ENCODE assay signal across 12 mouse cellular contexts in the genomic region with DNA sequence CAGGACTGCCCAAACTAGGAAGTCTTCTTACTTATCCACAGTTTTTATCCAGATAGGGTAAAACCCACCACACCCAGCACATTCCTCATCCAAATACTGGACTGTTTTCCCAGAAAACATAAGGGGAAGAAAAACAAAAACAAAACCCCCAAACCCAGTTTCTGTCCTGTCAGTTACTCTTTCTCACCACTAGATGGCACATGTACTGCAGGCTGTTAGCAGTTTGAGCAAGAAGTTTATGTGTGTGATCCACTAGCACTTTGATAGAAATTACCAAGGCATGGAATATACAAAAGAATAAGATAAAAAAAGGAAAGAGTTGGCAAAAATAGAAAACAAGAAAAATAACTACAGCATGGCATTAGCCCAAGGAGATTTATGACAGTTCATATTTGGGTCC.
DNase-seq lines count a peak whose midpoint lies in the region; ATAC-seq and TF ChIP-seq lines count a peak whose summit lies in the region.
"Had no signal": no experiment of that assay in that cellular context is flagged by ENCODE, and none has a peak within 500 bp of the region (broad histone marks: within the 10 kb centered on the region; RNA-seq: fewer than 3 reads in every experiment).

No protein-coding gene starts in this region.

- ATAC-seq in kidney, postnatal 0 days (replicated peaks; ENCODE audit: low FRiP score, low read depth), result no peak
- ATAC-seq in kidney, embryonic 16.5 days (ENCODE audit: low FRiP score, low TSS enrichment), result no peak
- peak; percentile 69 for ATAC-seq in granulocyte monocyte progenitor cell, adult 5-6 weeks (replicated peaks; ENCODE audit: poor library complexity, severe bottlenecking)

- intact Hi-C loops in heart, postnatal 25 days (cut with DNase I), result no loop called here

- no peaks in the 10 kb centered on the region for H3K9me3 ChIP-seq in kidney, postnatal 0 days (replicated peaks; ENCODE audit: low read length)
- no peaks in the 10 kb centered on the region for H3K9me3 ChIP-seq in kidney, embryonic 16.5 days (ENCODE audit: low read length)
- H3K9me3 ChIP-seq in MEL (replicated peaks; ENCODE audit: insufficient read depth, low read length), result no peaks in the 10 kb centered on the region
- H3K9me3 ChIP-seq: embryonic facial prominence, embryonic 13.5 days had no signal

- no peak overlapping the region for H3K27ac ChIP-seq in kidney, postnatal 0 days
- no peak overlapping the region for H3K27ac ChIP-seq in kidney, embryonic 16.5 days (ENCODE audit: low read length)
- H3K27ac ChIP-seq in MEL (ENCODE audit: control insufficient read depth, low read depth, low read length), result no peak overlapping the region
- H3K27ac ChIP-seq: embryonic facial prominence, embryonic 13.5 days; macrophage had no signal

- peak; percentile 77 for TF ChIP-seq CTCF in kidney, postnatal 0 days (IDR thresholded peaks at IDR 0.05; ENCODE audit: low read depth)
- TF ChIP-seq CTCF in C2C12 (IDR thresholded peaks at IDR 0.05; ENCODE audit: control insufficient read depth, insufficient read depth, insufficient read length) (peak; percentile 15), MEL (IDR thresholded peaks at IDR 0.05 in 2 of 3, conservative IDR thresholded peaks at IDR 0.05 in 1 of 3; ENCODE audit: control insufficient read depth in 1 of 3, insufficient read depth in 1 of 3, low read depth in 2 of 3, low read length in 3 of 3, poor library complexity in 1 of 3, severe bottlenecking in 1 of 3) (peak; percentile 42 to 76 (median 71))

- no peak overlapping the region for H3K4me2 ChIP-seq in kidney, postnatal 0 days (ENCODE audit: low read length)
- no peak overlapping the region for H3K4me2 ChIP-seq in kidney, embryonic 16.5 days (replicated peaks; ENCODE audit: low read depth, low read length)
- H3K4me2 ChIP-seq: embryonic facial prominence, embryonic 13.5 days had no signal

- H3K9ac ChIP-seq in kidney, postnatal 0 days (ENCODE audit: low read depth, low read length), result no peak overlapping the region
- H3K9ac ChIP-seq in kidney, embryonic 16.5 days (replicated peaks; ENCODE audit: low read length), result no peak overlapping the region
- no peak overlapping the region for H3K9ac ChIP-seq in MEL (ENCODE audit: control insufficient read depth, low read depth, low read length, poor library complexity, severe bottlenecking)
- H3K9ac ChIP-seq: embryonic facial prominence, embryonic 13.5 days had no signal

- TF ChIP-seq EP300 in MEL (IDR thresholded peaks at IDR 0.05; ENCODE audit: low read depth in 1 of 2, low read length in 2 of 2), result no peak

- no peak overlapping the region for H3ac ChIP-seq in C2C12 (ENCODE audit: control insufficient read depth, insufficient read length, low read depth)

- H3K36me3 ChIP-seq in kidney, postnatal 0 days (ENCODE audit: insufficient read depth, low read length), result no peaks in the 10 kb centered on the region
- no peaks in the 10 kb centered on the region for H3K36me3 ChIP-seq in kidney, embryonic 16.5 days (ENCODE audit: insufficient read depth, low read length)
- H3K36me3 ChIP-seq in C2C12 (ENCODE audit: control insufficient read depth, insufficient read depth) (no peaks in the 10 kb centered on the region), MEL (ENCODE audit: control insufficient read depth in 1 of 2, insufficient read depth in 2 of 2, low read length in 2 of 2) (no peaks in the 10 kb centered on the region)
- H3K36me3 ChIP-seq: embryonic facial prominence, embryonic 13.5 days had no signal

- no peaks in the 10 kb centered on the region for H3K79me3 ChIP-seq in C2C12 (ENCODE audit: low read depth)

- peak; percentile 47 for DNase-seq in kidney, postnatal 0 days (ENCODE audit: low spot score)
- DNase-seq in MEL (ENCODE audit: low read depth, low spot score), result peak; percentile 41
- DNase-seq in natural killer cell, adult 2 months (ENCODE audit: low spot score in 2 of 2), result no peak
- DNase-seq in heart, postnatal 25 days (ENCODE audit: low spot score), result no peak
- DNase-seq: adrenal gland, adult 8-10 months; gastrocnemius, postnatal 36 days; kidney, adult 11 months had no signal

- peak; percentile 69 for TF ChIP-seq RAD21 in MEL (IDR thresholded peaks at IDR 0.05; ENCODE audit: low read depth, low read length)

- no peaks in the 10 kb centered on the region for H3K4me1 ChIP-seq in kidney, postnatal 0 days (replicated peaks; ENCODE audit: insufficient read depth, low read length)
- no peaks in the 10 kb centered on the region for H3K4me1 ChIP-seq in kidney, embryonic 16.5 days (ENCODE audit: insufficient read depth, low read length)
- H3K4me1 ChIP-seq in MEL (ENCODE audit: control insufficient read depth in 1 of 2, insufficient read depth in 2 of 2, low read length in 2 of 2), result no peaks in the 10 kb centered on the region
- H3K4me1 ChIP-seq: embryonic facial prominence, embryonic 13.5 days had no signal

- no peaks in the 10 kb centered on the region for H3K27me3 ChIP-seq in kidney, postnatal 0 days (ENCODE audit: insufficient read depth, low read length)
- H3K27me3 ChIP-seq in kidney, embryonic 16.5 days (ENCODE audit: insufficient read depth, low read length), result no peaks in the 10 kb centered on the region
- no peaks in the 10 kb centered on the region for H3K27me3 ChIP-seq in C2C12 (ENCODE audit: control insufficient read depth, insufficient read depth, insufficient read length)
- no peaks in the 10 kb centered on the region for H3K27me3 ChIP-seq in MEL (ENCODE audit: control insufficient read depth in 1 of 2, insufficient read depth in 2 of 2, low read length in 2 of 2)
- H3K27me3 ChIP-seq: embryonic facial prominence, embryonic 13.5 days had no signal

- no peak overlapping the region for H3K4me3 ChIP-seq in kidney, postnatal 0 days (replicated peaks; ENCODE audit: low read depth, low read length)
- H3K4me3 ChIP-seq in kidney, embryonic 16.5 days (ENCODE audit: low read length), result no peak overlapping the region
- H3K4me3 ChIP-seq in C2C12 (ENCODE audit: insufficient read depth, poor library complexity, severe bottlenecking) (no peak overlapping the region), MEL (ENCODE audit: control insufficient read depth in 1 of 2, insufficient read depth in 1 of 2, low read depth in 2 of 2, low read length in 2 of 2) (no peak overlapping the region)
- H3K4me3 ChIP-seq: embryonic facial prominence, embryonic 13.5 days had no signal

- H3K79me2 ChIP-seq in C2C12 (ENCODE audit: control insufficient read depth, insufficient read depth) (no peaks in the 10 kb centered on the region), MEL (ENCODE audit: control insufficient read depth, insufficient read depth, low read length, poor library complexity) (no peaks in the 10 kb centered on the region)

- no peak for TF ChIP-seq POLR2A in MEL (IDR thresholded peaks at IDR 0.05; ENCODE audit: control insufficient read depth in 1 of 2, insufficient read depth in 1 of 2, low read depth in 1 of 2, low read length in 2 of 2, poor library complexity in 1 of 2)

TF ChIP-seq in C2C12, 6 proteins besides CTCF, POLR2A, EP300 and RAD21:
- no peak for TF ChIP-seq MAX (IDR thresholded peaks at IDR 0.05)

TF ChIP-seq in MEL, 35 proteins besides CTCF, POLR2A, EP300 and RAD21:
- peak; percentile 71 for TF ChIP-seq SMC3 (IDR thresholded peaks at IDR 0.05; ENCODE audit: low read depth, low read length)
- TF ChIP-seq ZC3H11A (IDR thresholded peaks at IDR 0.05; ENCODE audit: low read depth, low read length), result peak; percentile 48
- TF ChIP-seq TAL1 (IDR thresholded peaks at IDR 0.05; ENCODE audit: low read length), result no peak
TF ChIP-seq in MEL: peak in this region for 2.

Comparison
In these comparisons a context has a peak if more than half of its experiments do, and no peak if none do; other contexts are left out.
1. DNase-seq: peak in kidney, postnatal 0 days (single experiment) and MEL (single experiment); none in natural killer cell, adult 2 months (0 of 2) and heart, postnatal 25 days (single experiment).
2. CTCF ChIP-seq: peak in every context shown above with its lines; median percentile 77 in kidney, postnatal 0 days; 71 in MEL; 15 in C2C12.